Mouse (Mus musculus) spleen, postnatal 14 days (tissue): ENCODE measurements around the gene Trdn.

Experiments
- DNase-seq, 2 experiments: peaks; one replicate each; pipeline ENCODE4 v3.0.0; 2021 to 2022; ENCODE audit warnings: low spot score in 2 of 2

The Trdn gene

DNA sequence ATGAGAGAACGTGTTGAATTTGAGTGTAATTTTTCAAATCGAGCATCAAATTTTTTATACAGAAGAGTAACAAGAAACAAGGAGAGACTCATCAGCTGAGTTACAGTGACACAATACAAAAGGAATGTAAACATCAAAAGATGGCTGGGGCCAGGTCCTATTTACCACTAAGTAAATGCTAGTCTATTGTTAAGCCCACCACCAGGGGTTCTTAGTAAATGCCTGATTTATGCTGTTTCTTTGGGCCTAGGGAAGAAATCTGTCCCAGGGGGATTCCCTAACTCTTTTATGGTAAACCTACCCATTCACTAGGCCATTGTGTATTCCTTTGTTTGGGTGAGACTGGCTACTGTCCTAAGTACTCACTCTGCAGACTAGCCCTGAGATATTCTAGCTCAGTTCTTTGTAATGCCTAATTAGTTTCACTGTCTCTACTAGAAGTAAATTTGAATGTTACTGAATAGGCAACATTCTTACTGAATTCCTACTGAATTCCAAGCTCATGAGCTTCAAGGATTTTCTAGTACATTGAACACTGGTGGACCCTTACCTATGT is 295.2 kb downstream of the Trdn start:
- no peak for DNase-seq
